Mouse (Mus musculus): ENCODE measurements at regions not wholly inside any gene's neighbourhood (a gene's known extent, or its start where the extent isn't known, plus 50 kb on each side); places are given as distances from the start of the nearest gene placed in this dataset.
"Not testable (repeated sequence)": the region's sequence is repeated elsewhere in the genome, so short reads cannot be mapped to it uniquely, and the experiment has no call there.

DNA sequence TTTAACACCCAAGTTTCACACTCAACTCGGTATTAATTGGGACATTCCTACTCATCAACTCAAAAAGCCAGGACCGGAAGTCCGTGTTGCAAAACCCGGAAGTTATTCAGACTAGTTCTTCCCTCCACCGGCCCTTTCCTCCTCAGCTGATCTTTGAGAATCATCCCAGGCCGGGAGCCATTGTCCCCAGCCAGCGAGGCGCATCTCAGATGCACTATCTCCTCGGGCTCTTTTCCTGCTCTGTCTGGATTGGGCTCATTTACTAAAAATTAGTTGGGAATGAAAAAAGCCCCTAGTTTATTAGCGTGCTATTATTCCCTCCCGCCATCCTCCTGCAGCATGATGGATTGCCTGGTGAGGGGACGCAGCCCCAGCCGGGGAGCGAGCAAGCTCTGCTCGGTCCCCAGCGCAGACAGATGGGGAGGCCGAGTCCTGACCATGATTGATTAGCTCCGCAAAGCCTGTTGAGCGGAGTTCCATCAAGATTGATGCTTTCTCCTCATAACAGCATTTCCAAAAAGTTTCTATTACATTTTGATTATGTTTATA lies 93.5 kb upstream of the Top1 start:
- Histone ChIP-seq H3K27me3 (no peaks in the 10 kb centered on the region), H3K9me3 (replicated peaks) (no peaks in the 10 kb centered on the region), H3K27ac (no peak overlapping the region), H3K36me3 (no peaks in the 10 kb centered on the region), H3K9ac (no peak overlapping the region), H3K4me3 (replicated peaks) (no peak overlapping the region), H3K4me1 (peaks cover 7% of the 10 kb centered on the region), H3K4me2 (no peak overlapping the region)
- ATAC-seq (replicated peaks; ENCODE audit: low FRiP score) = no peak
- WGBS = 46% methylated on average over 19 of the region's 19 CpGs

DNA sequence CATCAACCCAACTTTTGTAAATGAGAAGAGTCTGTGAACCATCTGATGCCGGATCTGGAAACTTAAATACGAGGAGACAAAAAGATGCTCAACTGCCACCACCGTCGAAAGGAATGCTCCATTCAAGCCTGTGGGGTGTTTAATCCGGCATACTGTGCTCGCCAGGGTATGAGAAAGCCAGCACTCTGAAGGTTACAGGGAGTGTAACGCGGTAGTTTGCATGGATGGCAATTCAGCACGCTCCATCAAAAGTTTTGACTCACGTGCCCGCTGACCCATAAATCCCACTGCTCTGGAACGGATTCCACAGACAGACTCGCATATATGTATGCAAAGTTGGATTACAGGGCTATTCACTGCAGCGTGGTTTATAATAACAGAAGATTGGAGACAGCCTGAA lies 84.0 kb upstream of the Top1 start:
- Histone ChIP-seq H3K4me3 (replicated peaks) (no peak overlapping the region), H3K27me3 (no peaks in the 10 kb centered on the region), H3K4me1 (0 out of 2 replicates have a peak, but pooled peaks cover 3% of the 10 kb centered on the region), H3K27ac (no peak overlapping the region), H3K9ac (no peak overlapping the region), H3K36me3 (no peaks in the 10 kb centered on the region), H3K4me2 (no peak overlapping the region), H3K9me3 (replicated peaks) (no peaks in the 10 kb centered on the region)
- ATAC-seq (replicated peaks; ENCODE audit: low FRiP score) = no peak
- 50% methylated on average over 14 of the region's 14 CpGs for whole genome bisulfite sequencing

DNA sequence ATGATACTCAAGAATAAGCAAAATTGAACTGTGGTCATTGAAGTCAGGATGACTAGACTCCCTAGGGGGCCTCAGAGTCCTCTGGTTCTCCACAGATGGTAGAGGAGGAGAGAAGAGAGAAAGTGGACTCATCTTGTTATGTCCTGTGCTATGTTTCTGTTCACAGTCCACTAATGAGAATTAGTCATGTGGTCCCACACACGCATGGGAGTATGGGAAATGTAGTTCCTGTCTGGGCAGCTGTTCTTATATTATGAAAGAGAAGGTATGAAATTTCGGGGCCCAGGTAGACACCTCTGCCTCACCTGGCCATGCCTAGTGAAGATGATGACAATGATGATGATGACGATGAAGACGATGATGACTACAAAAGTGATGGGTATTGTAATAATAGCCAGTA lies 77.9 kb upstream of the Top1 start:
- ATAC-seq (replicated peaks; ENCODE audit: low FRiP score) = no peak
- Histone ChIP-seq H3K4me3 (replicated peaks) (no peak overlapping the region), H3K9ac (no peak overlapping the region), H3K27me3 (no peaks in the 10 kb centered on the region), H3K4me1 (no peaks in the 10 kb centered on the region), H3K4me2 (no peak overlapping the region), H3K9me3 (replicated peaks) (no peaks in the 10 kb centered on the region), H3K27ac (no peak overlapping the region), H3K36me3 (no peaks in the 10 kb centered on the region)
- 91% methylated on average over 4 of the region's 4 CpGs for WGBS

DNA sequence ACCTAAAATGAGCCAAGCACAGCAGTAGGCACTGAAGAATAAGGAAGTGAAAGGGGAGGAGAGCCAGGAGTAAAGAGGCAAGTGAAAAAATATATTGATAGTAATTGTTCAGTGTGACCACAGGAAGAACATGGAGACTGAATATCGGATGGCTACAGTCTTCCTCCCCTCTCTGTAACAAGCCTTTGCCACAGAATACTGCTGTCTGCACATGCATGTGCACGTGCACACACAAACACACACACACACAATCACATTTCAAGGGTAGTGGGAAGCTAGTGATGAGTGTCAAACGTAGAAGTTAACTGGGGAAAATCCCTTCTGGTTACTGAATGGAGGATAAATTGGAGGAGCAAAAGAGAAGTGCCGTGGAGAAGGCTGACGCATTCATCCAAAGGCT lies 76.2 kb upstream of the Top1 start:
- 84% methylated on average over 5 of the region's 5 CpGs for WGBS
- Histone ChIP-seq H3K27me3 (no peaks in the 10 kb centered on the region), H3K36me3 (no peaks in the 10 kb centered on the region), H3K9me3 (replicated peaks) (no peaks in the 10 kb centered on the region), H3K4me3 (replicated peaks) (no peak overlapping the region), H3K9ac (no peak overlapping the region), H3K4me1 (no peaks in the 10 kb centered on the region), H3K27ac (no peak overlapping the region), H3K4me2 (no peak overlapping the region)
- ATAC-seq (replicated peaks; ENCODE audit: low FRiP score) = no peak

DNA sequence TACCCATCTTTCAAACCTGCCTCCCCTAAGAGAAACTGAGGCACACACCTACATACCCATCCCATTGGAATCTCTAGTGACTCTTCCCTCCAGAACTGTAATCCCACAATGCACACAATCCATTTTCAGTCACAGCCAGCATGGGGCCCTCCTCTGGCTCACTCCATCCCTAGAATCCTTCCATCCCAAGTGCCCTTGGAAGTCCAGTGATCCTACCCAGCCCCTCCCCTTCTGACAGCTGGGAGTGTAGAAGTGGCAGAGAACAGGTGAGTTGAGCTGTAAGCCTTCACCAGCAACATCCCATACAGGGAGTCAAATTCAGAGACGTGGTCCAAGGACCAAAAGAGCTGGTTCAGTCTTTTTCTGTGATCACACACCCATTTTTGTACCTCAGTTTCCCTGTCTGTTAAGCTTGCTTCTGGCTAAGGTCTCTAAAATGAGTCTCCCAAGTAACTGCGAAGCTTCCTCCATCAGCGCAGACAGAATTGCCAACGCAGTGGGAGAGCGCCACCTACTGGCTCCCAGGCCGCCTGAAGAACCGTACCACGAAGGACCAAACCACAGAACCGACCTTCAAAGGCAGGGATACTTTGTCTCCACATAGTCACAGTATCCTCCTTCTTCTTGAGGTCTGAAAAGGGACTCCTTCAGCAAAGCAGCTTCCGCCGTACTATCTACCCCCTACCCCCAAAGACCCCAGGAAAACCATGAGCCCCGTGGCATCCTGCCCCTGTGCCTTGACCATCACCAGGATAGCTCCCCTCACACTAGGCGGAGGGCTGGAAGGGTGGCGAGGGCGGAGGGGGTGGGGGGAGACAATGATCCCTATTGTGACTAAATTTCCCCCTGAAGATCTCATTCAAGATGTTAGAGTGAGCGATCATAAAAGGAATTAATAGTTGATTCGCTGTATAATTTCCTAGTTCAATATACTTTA lies 67.0 kb upstream of the Top1 start:
- Histone ChIP-seq H3K27me3 (peaks cover 45% of the 10 kb centered on the region), H3K36me3 (no peaks in the 10 kb centered on the region), H3K4me3 (replicated peaks) (no peak overlapping the region), H3K9me3 (replicated peaks) (no peaks in the 10 kb centered on the region), H3K4me2 (0 out of 2 replicates have a peak overlapping the region, but pooled peaks have one; percentile 27), H3K4me1 (peaks cover 8% of the 10 kb centered on the region; the same call in 1 of the 2 replicates), H3K9ac (no peak overlapping the region), H3K27ac (no peak overlapping the region)
- WGBS = 11% methylated on average over 17 of the region's 17 CpGs
- peak; percentile 63 for ATAC-seq (replicated peaks; ENCODE audit: low FRiP score)

DNA sequence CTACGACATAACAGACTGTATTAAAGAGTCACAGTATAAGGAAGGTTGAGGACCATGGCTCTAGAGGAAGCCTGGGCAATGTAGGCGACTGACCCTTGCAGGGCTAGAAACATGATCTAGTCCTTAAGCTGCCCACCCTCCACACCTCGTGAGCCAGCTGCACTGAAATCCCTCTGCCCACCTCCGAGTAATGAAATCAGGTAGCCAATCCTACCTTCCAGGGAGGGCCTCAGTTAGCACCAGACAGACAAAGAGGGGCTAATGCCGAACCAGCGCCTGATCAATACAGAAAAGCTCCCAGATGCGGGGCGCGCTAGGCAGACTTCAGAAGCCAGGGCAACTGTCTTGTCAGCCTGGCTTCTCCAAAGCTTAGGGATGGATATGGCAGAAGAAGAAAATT lies 65.4 kb upstream of the Top1 start:
- WGBS = 41% methylated on average over 9 of the region's 9 CpGs
- H3K9me3 ChIP-seq (replicated peaks) = no peaks in the 10 kb centered on the region
- H3K4me1 ChIP-seq = peaks cover 8% of the 10 kb centered on the region; the same call in 1 of the 2 replicates
- no peak overlapping the region for H3K4me2 ChIP-seq
- ATAC-seq (replicated peaks; ENCODE audit: low FRiP score) = no peak
- H3K27me3 ChIP-seq = peaks cover 56% of the 10 kb centered on the region
- no peak overlapping the region for H3K4me3 ChIP-seq (replicated peaks)
- H3K9ac ChIP-seq = no peak overlapping the region
- H3K36me3 ChIP-seq = no peaks in the 10 kb centered on the region
- H3K27ac ChIP-seq = no peak overlapping the region

DNA sequence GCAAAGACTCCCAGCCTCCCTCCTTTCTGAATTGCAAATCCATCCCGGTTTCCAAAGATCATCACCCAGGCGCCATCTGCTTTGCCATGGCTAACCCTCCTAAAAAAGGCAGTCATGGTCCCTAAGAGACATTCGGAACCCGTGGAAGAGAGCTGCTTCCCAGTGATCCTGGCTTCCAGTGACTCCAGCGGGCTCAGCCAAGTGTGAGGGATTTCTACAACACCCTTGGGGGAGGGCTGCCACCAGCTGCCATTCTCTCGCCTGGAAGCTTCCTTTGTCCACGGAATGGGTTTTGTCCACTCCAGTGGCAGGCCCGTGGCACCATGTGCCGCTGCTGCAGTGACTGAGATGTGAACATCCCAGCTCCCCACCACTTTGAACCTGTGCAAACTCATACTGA lies 64.7 kb upstream of the Top1 start:
- Histone ChIP-seq H3K27ac (no peak overlapping the region), H3K4me2 (peak overlapping the region; percentile 43), H3K4me3 (replicated peaks) (peak overlapping the region; percentile 11; the same call in 1 of the 2 replicates), H3K9ac (no peak overlapping the region), H3K9me3 (replicated peaks) (no peaks in the 10 kb centered on the region), H3K36me3 (no peaks in the 10 kb centered on the region), H3K4me1 (peaks cover 8% of the 10 kb centered on the region; the same call in 1 of the 2 replicates), H3K27me3 (peaks cover 56% of the 10 kb centered on the region)
- ATAC-seq (replicated peaks; ENCODE audit: low FRiP score) = no peak; the same call in 1 of the 2 replicates
- 7% methylated on average over 9 of the region's 9 CpGs for WGBS

DNA sequence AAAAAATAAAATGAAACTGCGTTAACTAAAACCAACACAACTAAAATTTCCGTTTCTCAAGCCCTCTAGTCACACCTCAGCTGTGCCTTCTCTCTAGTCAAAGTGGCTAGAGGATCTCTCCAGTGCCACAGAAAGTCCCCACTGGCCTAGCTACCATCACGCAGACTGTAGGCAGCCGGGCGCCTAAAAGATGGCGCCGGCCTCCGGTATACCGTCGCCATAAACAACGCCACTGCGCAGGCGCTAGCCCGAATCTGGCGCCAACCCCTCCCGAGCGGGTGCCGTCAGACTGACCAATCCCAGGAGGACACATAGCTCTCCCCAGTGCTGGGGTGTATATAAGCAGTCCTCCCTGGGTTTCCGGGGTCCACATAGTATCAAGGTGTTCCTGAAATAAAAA lies 62.7 kb upstream of the Top1 start:
- H3K4me3 ChIP-seq (replicated peaks); ATAC-seq (replicated peaks; ENCODE audit: low FRiP score); H3K9me3 ChIP-seq (replicated peaks); H3K4me2 ChIP-seq; H3K36me3 ChIP-seq; H3K9ac ChIP-seq; H3K27ac ChIP-seq: not testable (repeated sequence)
- WGBS = 96% methylated on average over 19 of the region's 19 CpGs
- Histone ChIP-seq H3K4me1 (peaks cover 13% of the 10 kb centered on the region; the same call in 1 of the 2 replicates), H3K27me3 (peaks cover 51% of the 10 kb centered on the region)

DNA sequence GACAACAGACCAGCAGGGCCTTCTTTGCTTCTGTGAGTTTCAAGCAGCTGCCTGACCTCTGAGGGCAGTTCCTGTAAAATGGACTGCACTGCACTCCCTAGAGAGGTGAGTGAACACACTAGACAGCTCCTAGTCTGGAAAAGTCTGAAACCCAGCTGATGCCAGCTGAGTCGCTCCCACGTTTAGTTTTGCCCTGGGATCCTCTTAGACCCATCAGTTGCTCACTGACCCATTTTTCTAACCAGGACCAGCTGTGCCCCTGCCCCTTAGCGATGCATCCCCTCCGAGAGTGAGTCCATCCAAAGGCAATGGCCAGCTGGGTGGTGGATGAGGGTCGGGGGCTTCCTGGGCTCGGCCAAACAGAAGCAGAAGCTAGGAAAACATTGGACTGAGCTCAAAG lies 62.2 kb upstream of the Top1 start:
- H3K27ac ChIP-seq = no peak overlapping the region
- no peak overlapping the region for H3K4me2 ChIP-seq
- no peak overlapping the region for H3K4me3 ChIP-seq (replicated peaks)
- no peak for ATAC-seq (replicated peaks; ENCODE audit: low FRiP score)
- H3K9ac ChIP-seq = no peak overlapping the region
- peaks cover 15% of the 10 kb centered on the region; the same call in 1 of the 2 replicates for H3K4me1 ChIP-seq
- peaks cover 46% of the 10 kb centered on the region for H3K27me3 ChIP-seq
- 61% methylated on average over 6 of the region's 6 CpGs for WGBS
- H3K9me3 ChIP-seq (replicated peaks) = no peaks in the 10 kb centered on the region
- H3K36me3 ChIP-seq = no peaks in the 10 kb centered on the region

DNA sequence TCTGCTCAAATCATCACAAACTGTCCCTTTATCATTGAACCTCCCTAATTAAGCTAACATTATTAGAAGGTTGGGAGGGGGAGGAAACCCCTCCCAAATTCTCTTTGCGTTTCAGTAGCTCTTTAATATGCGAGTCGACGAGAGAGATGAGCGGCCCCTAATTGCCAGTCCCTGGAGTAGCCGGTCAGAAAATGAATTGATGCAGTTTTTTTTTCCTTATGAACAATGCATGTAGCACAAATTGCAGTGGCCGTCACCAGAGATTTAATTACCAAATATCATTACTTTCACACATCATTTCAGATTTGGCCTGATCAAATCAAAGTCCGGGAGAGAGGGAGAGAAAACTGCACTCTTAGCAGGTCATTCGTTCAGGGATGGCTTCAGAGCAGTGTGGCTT lies 61.1 kb upstream of the Top1 start:
- no peak overlapping the region for H3K9ac ChIP-seq
- H3K4me2 ChIP-seq = no peak overlapping the region
- no peak overlapping the region for H3K27ac ChIP-seq
- peaks cover 14% of the 10 kb centered on the region; the same call in 1 of the 2 replicates for H3K4me1 ChIP-seq
- no peaks in the 10 kb centered on the region for H3K36me3 ChIP-seq
- H3K9me3 ChIP-seq (replicated peaks) = no peaks in the 10 kb centered on the region
- ATAC-seq (replicated peaks; ENCODE audit: low FRiP score) = no peak
- peaks cover 37% of the 10 kb centered on the region for H3K27me3 ChIP-seq
- no peak overlapping the region for H3K4me3 ChIP-seq (replicated peaks)
- 53% methylated on average over 9 of the region's 9 CpGs for WGBS

DNA sequence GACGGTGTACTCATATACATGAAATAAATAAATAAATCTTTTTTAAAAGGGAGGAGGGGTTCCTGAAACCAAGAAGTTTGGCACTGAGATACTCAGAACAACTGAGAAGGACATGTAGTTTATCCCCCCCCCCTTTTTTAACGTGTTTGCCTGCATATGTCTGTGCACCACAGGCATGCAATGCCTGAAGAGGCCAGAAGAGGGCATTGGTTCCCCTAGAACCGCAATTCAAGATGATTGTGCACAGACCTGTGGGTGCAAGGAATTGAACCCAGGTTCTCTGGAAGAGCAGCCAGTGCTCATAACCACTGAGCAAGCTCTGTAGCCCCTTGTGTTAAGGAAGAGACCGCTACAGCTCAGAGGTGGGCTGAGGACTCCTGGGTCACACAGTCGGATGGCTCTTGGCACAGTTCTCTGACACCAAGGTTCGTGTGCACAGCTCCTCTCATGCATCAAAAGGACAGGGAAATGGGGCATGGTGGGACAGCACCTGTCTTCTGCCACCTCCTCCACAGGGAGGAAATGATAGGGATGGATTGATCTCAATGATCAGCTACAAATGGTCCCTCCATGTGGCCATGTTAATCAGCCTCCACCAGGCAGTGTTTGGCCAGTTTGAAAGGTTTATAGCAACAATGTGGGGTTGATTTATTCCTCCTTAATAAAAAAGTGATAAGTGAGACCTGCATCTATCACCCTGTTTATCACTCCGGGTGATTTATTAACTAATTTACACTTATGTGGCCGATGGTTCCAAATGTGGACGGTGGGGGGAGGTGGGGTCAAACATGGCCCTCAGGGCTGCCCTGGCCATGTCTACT lies 58.5 kb upstream of the Top1 start:
- ATAC-seq (replicated peaks; ENCODE audit: low FRiP score) = peak; percentile 52
- 44% methylated on average over 9 of the region's 9 CpGs for WGBS

DNA sequence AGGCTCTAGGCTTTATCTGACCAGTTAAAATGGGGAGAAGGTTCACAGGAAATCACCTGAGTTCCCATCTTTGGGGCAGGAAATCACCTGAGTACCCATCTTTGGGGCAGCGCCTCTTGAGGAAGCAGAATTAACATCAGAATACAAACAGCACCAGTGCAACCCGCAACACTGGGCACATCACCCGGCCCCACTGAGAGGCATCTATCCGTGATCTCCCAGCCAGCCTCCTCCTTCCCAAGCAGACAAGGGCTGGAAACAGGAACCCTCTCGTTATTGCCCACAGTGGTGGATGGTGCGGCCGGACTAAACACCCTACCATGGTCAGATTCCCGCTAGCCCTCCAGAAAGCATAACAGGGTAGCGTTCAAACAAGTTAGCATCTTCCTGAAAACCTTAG lies 57.3 kb upstream of the Top1 start:
- no peak overlapping the region for H3K27ac ChIP-seq
- 86% methylated on average over 9 of the region's 9 CpGs for WGBS
- H3K4me1 ChIP-seq = peaks cover 20% of the 10 kb centered on the region
- peaks cover 19% of the 10 kb centered on the region for H3K27me3 ChIP-seq
- H3K4me2 ChIP-seq = no peak overlapping the region
- H3K4me3 ChIP-seq (replicated peaks) = no peak overlapping the region
- ATAC-seq (replicated peaks; ENCODE audit: low FRiP score) = no peak
- no peaks in the 10 kb centered on the region for H3K9me3 ChIP-seq (replicated peaks)
- no peaks in the 10 kb centered on the region for H3K36me3 ChIP-seq
- no peak overlapping the region for H3K9ac ChIP-seq

More for the DNA sequence above, 58.5 kb upstream of the Top1 start:
- H3K4me1 ChIP-seq = peaks cover 20% of the 10 kb centered on the region
- H3K36me3 ChIP-seq = no peaks in the 10 kb centered on the region
- no peak overlapping the region for H3K4me3 ChIP-seq (replicated peaks)
- no peaks in the 10 kb centered on the region for H3K9me3 ChIP-seq (replicated peaks)
- peaks cover 19% of the 10 kb centered on the region for H3K27me3 ChIP-seq
- H3K4me2 ChIP-seq = no peak overlapping the region
- H3K9ac ChIP-seq = no peak overlapping the region
- H3K27ac ChIP-seq = no peak overlapping the region

All from kidney, embryonic 15.5 days (tissue).